Mouse (Mus musculus) intestine, embryonic 15.5 days (tissue): ENCODE data around the gene Smc6. TPM values are rescaled to one million over a fixed set of nuclear protein-coding genes. Genes with fewer than 3 reads are reported as not detected.

ENCODE experiments used
- ATAC-seq: fragments of 200-750 bp; cut with Nextera tagmentation; 2 replicates; pipeline ENCODE4 v1.8.0; 2017; ENCODE audit warnings: moderate TSS enrichment, moderate library complexity
- H3K27ac ChIP-seq: fragments of 300-500 bp; sonication (generic); 2 replicates; pipeline ENCODE4 v1.5.1; 2015; ENCODE audit warnings: mild to moderate bottlenecking, inconsistent platforms
- H3K27me3 ChIP-seq: fragments of 300-500 bp; sonication (generic); replicated peaks from 2 replicates; pipeline ENCODE4 v1.6.1; 2015; ENCODE audit warnings: inconsistent platforms
- H3K36me3 ChIP-seq: fragments of 300-500 bp; sonication (generic); 2 replicates; pipeline ENCODE4 v1.6.1; 2015; ENCODE audit warnings: inconsistent platforms
- H3K4me1 ChIP-seq: fragments of 300-500 bp; sonication (generic); replicated peaks from 2 replicates; pipeline ENCODE4 v1.6.1; 2015; ENCODE audit warnings: inconsistent platforms
- H3K4me2 ChIP-seq: fragments of 300-500 bp; sonication (generic); replicated peaks from 2 replicates; pipeline ENCODE4 v1.6.1; 2015; ENCODE audit warnings: mild to moderate bottlenecking, inconsistent platforms
- H3K4me3 ChIP-seq: fragments of 300-500 bp; sonication (generic); replicated peaks from 2 replicates; pipeline ENCODE4 v1.5.1; 2015; ENCODE audit warnings: inconsistent platforms
- H3K9ac ChIP-seq: fragments of 300-500 bp; sonication (generic); 2 replicates; pipeline ENCODE4 v1.6.1; 2015; ENCODE audit warnings: inconsistent platforms
- H3K9me3 ChIP-seq: fragments of 300-500 bp; sonication (generic); 2 replicates; pipeline ENCODE4 v1.6.1; 2016; ENCODE audit warnings: inconsistent platforms
- WGBS: fragments of 180-500 bp; shearing (Covaris S2); methylation state at CpG from one replicate; pipeline ENCODE4 v1.1.7; 2015; 5-methylcytosine and 5-hydroxymethylcytosine counted together
- polyA plus RNA-seq: library from polyadenylated mRNA; unstranded; fragments of >200 nt; fragmentation: Nextera tagmentation; extraction: Ambion mirVana; gene quantifications from 2 replicates; pipeline ENCODE4 v1.2.1, GENCODE M21; 2015

The Smc6 gene
- polyA plus RNA-seq, 1 experiment from 2014 or later, result 134 TPM

- H3K36me3 ChIP-seq, result peaks cover 22% of the 10 kb centered on the region
- H3K27ac ChIP-seq, result no peak overlapping the region
Observed at GRCm38 (mm10) chr12:11306753-11307645, 41.3 kb downstream of the Smc6 start.

DNA sequence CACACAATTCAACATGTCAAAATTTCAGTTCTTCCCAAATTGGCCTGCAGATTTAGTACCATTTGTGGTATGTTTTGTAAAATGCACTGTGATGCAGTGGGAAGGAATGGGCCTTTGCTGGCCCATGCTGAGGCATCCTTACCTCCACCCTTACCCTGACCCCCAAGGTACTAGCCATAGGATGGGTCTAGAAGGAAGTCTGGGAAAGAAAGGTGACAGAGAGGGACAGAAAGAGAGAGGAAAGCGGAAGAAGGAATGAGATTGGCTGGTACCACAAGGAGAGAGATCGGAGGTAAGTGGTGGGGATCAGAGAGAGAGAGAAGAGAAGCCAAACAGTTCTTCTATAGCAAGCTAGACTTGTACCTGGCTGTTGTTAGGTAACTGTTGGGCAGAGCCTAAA, 45.4 kb downstream of the Smc6 start:
- H3K4me2 ChIP-seq, result no peak overlapping the region
- H3K27me3 ChIP-seq, result no peaks in the 10 kb centered on the region
- H3K4me1 ChIP-seq, result no peaks in the 10 kb centered on the region
- H3K9ac ChIP-seq, result no peak overlapping the region
- H3K4me3 ChIP-seq, result no peak overlapping the region
- WGBS, result 98% methylated on average over 2 of the region's 2 CpGs
- H3K9me3 ChIP-seq, result no peaks in the 10 kb centered on the region
- H3K36me3 ChIP-seq, result peaks cover 8% of the 10 kb centered on the region; the same call in 1 of the 2 replicates
- ATAC-seq, result no peak
- no peak overlapping the region for H3K27ac ChIP-seq

More at GRCm38 (mm10) chr12:11306753-11307645, 41.3 kb downstream of the Smc6 start:
- whole genome bisulfite sequencing, result 91% methylated on average over 8 of the region's 8 CpGs
- Histone ChIP-seq H3K4me1 (no peaks in the 10 kb centered on the region), H3K27me3 (no peaks in the 10 kb centered on the region), H3K9ac (no peak overlapping the region), H3K4me3 (no peak overlapping the region), H3K4me2 (no peak overlapping the region), H3K9me3 (no peaks in the 10 kb centered on the region)
- no peak for ATAC-seq

DNA sequence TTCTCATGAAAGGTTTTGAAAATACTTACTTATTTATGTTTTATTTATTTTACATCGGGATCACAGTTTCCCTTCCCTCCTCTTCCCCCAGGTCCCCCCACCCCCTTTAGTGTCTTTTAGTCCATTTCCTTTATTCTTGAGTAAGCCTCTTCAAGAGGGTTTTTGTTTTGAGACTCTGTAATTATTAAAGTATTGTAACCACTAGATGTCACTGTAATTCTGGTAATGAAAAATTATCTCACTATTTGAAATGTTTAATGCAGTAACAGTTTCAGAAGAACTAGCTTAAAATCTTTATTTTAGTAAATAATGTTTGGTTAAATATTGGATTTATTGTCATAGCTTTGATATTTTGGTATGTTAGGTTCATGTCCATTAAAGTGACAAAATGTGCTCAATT, 48.2 kb downstream of the Smc6 start:
- Histone ChIP-seq H3K4me3 (no peak overlapping the region), H3K27ac (no peak overlapping the region), H3K36me3 (0 out of 2 replicates have a peak, but pooled peaks cover 3% of the 10 kb centered on the region), H3K4me1 (no peaks in the 10 kb centered on the region), H3K4me2 (no peak overlapping the region), H3K9ac (no peak overlapping the region), H3K27me3 (no peaks in the 10 kb centered on the region), H3K9me3 (no peaks in the 10 kb centered on the region)
- 60% methylated on average over 1 of the region's 1 CpGs for WGBS
- no peak for ATAC-seq

- Histone ChIP-seq H3K27me3 (no peaks in the 10 kb centered on the region), H3K36me3 (0 out of 2 replicates have a peak, but pooled peaks cover 3% of the 10 kb centered on the region), H3K4me2 (no peak overlapping the region), H3K9me3 (no peaks in the 10 kb centered on the region), H3K27ac (no peak overlapping the region), H3K9ac (no peak overlapping the region), H3K4me1 (no peaks in the 10 kb centered on the region), H3K4me3 (no peak overlapping the region)
- WGBS, result 47% methylated on average over 6 of the region's 6 CpGs
- ATAC-seq, result no peak
Observed at GRCm38 (mm10) chr12:11317671-11318070, 52.0 kb downstream of the Smc6 start.

DNA sequence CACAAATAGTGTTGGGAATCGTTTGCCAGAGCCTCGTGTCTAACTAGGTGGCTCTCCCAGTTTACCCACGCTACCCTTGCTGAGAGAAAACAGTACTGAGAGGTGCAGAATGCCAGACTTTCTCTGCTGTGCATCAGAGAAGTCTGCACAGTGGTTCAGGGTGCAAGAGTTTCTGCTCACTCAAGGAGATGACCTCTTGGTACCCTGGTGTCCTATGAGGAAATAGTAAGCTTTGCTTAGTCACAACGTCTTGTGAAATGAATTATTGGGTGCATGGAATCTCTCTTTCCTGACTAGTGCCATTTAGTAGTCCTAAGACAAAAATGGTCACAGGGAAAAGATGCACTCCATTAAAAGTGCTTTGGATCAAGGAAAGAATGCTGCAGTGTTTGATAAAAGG, 58.8 kb downstream of the Smc6 start:
- Histone ChIP-seq H3K9me3 (no peaks in the 10 kb centered on the region), H3K27me3 (no peaks in the 10 kb centered on the region), H3K27ac (no peak overlapping the region), H3K36me3 (no peaks in the 10 kb centered on the region), H3K4me1 (no peaks in the 10 kb centered on the region), H3K4me2 (no peak overlapping the region), H3K9ac (no peak overlapping the region), H3K4me3 (no peak overlapping the region)
- ATAC-seq, result no peak
- WGBS, result 39% methylated on average over 4 of the region's 4 CpGs

DNA sequence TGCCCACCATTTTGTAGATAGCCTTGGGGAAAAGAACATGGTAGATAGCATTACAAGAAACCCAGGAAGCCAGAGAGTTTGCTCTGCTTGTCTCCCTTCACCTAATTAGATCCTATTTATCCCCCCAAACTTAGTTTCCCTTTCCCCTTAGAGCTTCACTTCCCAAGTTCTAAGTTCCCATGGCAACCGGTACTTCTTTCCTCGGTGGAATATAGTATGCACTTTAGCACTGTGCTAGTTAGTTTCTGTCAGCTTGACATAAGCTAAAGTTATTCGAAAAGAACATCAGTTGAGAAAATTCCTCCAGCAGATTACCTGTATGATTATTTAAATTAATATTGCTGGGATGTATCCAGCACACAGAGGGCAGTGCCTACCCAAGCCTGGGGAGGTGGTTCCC, 60.8 kb downstream of the Smc6 start:
- no peaks in the 10 kb centered on the region for H3K4me1 ChIP-seq
- H3K4me2 ChIP-seq, result no peak overlapping the region
- no peak overlapping the region for H3K4me3 ChIP-seq
- no peaks in the 10 kb centered on the region for H3K27me3 ChIP-seq
- WGBS, result 82% methylated on average over 3 of the region's 3 CpGs
- H3K9ac ChIP-seq, result no peak overlapping the region
- no peaks in the 10 kb centered on the region for H3K9me3 ChIP-seq
- H3K27ac ChIP-seq, result no peak overlapping the region
- H3K36me3 ChIP-seq, result no peaks in the 10 kb centered on the region
- no peak for ATAC-seq

DNA sequence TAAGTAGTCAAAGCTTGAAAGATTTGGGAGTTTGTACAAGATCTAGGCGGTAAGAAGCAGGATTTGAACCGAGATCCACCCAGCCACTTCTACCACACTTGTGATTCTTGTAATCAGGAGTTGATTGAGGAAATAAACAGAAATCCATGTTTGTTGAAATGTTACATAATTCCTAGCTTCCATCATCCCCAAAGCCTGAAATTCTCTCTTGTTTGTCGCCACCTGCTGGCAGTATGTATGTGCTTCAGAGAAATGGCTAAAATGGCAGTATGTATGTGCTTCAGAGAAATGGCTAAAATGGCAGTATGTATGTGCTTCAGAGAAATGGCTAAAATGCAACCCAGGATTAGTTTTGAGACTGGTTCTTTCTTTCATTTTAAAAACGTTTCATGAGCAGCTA, 71.2 kb downstream of the Smc6 start:
- no peak for ATAC-seq
- WGBS, result 40% methylated on average over 4 of the region's 4 CpGs

DNA sequence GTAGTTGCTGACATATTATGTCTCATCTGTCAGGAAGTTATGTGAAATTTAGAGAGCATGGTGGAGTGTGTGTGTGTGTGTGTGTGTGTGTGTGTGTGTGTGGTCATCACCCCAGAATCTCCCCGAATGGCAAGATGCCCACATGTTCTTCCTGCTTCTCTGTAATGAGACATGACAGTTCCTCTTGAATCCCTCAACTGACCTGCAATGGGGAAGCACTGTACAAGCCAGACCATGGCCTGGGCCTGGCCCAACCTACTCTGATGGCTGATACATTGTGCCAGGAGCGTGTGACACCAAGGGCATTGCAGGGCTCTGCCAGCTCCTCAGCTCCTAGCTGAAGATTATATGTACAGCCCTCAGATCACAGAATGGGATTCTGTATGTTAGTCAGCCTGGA, 72.6 kb downstream of the Smc6 start:
- H3K36me3 ChIP-seq, result no peaks in the 10 kb centered on the region
- H3K4me1 ChIP-seq, result no peaks in the 10 kb centered on the region
- no peaks in the 10 kb centered on the region for H3K9me3 ChIP-seq
- ATAC-seq, result no peak
- no peak overlapping the region for H3K4me2 ChIP-seq
- H3K9ac ChIP-seq, result no peak overlapping the region
- 92% methylated on average over 2 of the region's 2 CpGs for WGBS
- no peak overlapping the region for H3K4me3 ChIP-seq
- no peaks in the 10 kb centered on the region for H3K27me3 ChIP-seq
- H3K27ac ChIP-seq, result no peak overlapping the region

More for the DNA sequence above, 71.2 kb downstream of the Smc6 start:
- Histone ChIP-seq H3K36me3 (no peaks in the 10 kb centered on the region), H3K9me3 (no peaks in the 10 kb centered on the region), H3K4me2 (no peak overlapping the region), H3K9ac (no peak overlapping the region), H3K4me1 (no peaks in the 10 kb centered on the region), H3K27ac (no peak overlapping the region), H3K27me3 (no peaks in the 10 kb centered on the region), H3K4me3 (no peak overlapping the region)

- H3K9me3 ChIP-seq, result no peaks in the 10 kb centered on the region
- WGBS, result 64% methylated on average over 6 of the region's 6 CpGs
- H3K4me3 ChIP-seq, result no peak overlapping the region
- no peaks in the 10 kb centered on the region for H3K4me1 ChIP-seq
- ATAC-seq, result no peak
- no peak overlapping the region for H3K4me2 ChIP-seq
- H3K9ac ChIP-seq, result no peak overlapping the region
- H3K36me3 ChIP-seq, result no peaks in the 10 kb centered on the region
- H3K27ac ChIP-seq, result no peak overlapping the region
- H3K27me3 ChIP-seq, result no peaks in the 10 kb centered on the region
Observed at GRCm38 (mm10) chr12:11342020-11342600, 76.4 kb downstream of the Smc6 start.

DNA sequence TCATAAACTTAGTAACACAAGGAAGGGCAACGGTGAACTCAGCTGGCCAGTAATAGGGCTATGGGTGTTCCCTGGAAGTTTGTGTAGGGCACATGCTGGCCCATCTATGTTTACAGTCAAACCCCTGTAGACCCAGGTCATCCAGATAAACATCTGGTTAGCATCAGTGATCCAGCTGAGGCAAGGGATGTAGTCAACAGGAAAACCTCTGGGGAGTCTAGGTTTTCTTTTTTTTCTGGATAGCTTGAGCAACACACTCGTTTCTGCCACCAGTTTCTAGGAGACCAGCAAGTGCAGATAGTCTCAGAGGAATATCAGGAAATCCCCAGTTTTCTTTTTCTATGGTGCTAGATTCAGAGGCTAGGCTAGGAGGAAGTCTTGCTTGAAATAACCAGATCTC, 80.3 kb downstream of the Smc6 start:
- ATAC-seq, result no peak
- WGBS, result 56% methylated on average over 2 of the region's 2 CpGs

DNA sequence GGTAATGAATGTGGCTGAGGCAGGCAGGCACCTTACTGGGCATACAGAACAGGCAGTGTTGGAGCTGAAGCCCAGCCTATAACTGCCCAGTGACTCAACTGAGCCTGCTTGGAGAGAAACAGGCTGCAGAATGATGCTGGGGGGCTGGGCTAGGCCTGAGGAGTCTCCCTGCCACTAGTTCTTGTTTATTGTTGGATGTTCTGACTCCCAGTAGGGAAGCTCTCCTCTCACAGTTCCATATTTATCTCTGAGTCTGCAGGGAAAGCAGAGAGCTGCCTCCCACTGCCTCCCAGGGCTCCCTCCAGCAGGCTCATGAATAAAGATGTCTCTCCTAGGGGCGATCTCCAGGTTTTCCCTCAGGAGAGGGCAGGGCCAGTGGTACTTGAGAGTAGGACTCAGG, 82.7 kb downstream of the Smc6 start:
- no peak overlapping the region for H3K27ac ChIP-seq
- no peak for ATAC-seq
- 14% methylated on average over 1 of the region's 1 CpGs for WGBS
- H3K36me3 ChIP-seq, result no peaks in the 10 kb centered on the region
- H3K9ac ChIP-seq, result no peak overlapping the region
- no peaks in the 10 kb centered on the region for H3K27me3 ChIP-seq
- H3K4me3 ChIP-seq, result no peak overlapping the region
- H3K9me3 ChIP-seq, result no peaks in the 10 kb centered on the region
- no peak overlapping the region for H3K4me2 ChIP-seq
- no peaks in the 10 kb centered on the region for H3K4me1 ChIP-seq

More for the DNA sequence above, 80.3 kb downstream of the Smc6 start:
- Histone ChIP-seq H3K4me3 (no peak overlapping the region), H3K27me3 (no peaks in the 10 kb centered on the region), H3K27ac (no peak overlapping the region), H3K4me1 (no peaks in the 10 kb centered on the region), H3K9me3 (no peaks in the 10 kb centered on the region), H3K9ac (no peak overlapping the region), H3K36me3 (no peaks in the 10 kb centered on the region), H3K4me2 (no peak overlapping the region)

- no peak for ATAC-seq
- 50% methylated on average over 5 of the region's 5 CpGs for WGBS
- H3K27me3 ChIP-seq, result no peaks in the 10 kb centered on the region
Observed at GRCm38 (mm10) chr12:11349870-11350269, 84.2 kb downstream of the Smc6 start.

GRCm38 (mm10) chr12:11350895-11351294, 85.2 kb downstream of the Smc6 start:
- Histone ChIP-seq H3K4me2 (no peak overlapping the region), H3K27me3 (no peaks in the 10 kb centered on the region), H3K4me1 (no peaks in the 10 kb centered on the region), H3K36me3 (no peaks in the 10 kb centered on the region), H3K27ac (no peak overlapping the region), H3K4me3 (no peak overlapping the region), H3K9me3 (no peaks in the 10 kb centered on the region), H3K9ac (no peak overlapping the region)
- WGBS, result 34% methylated on average over 5 of the region's 5 CpGs
- peak; percentile 23; the same call in 1 of the 2 replicates for ATAC-seq

More at GRCm38 (mm10) chr12:11349870-11350269, 84.2 kb downstream of the Smc6 start:
- H3K4me2 ChIP-seq, result no peak overlapping the region
- no peaks in the 10 kb centered on the region for H3K4me1 ChIP-seq
- no peaks in the 10 kb centered on the region for H3K9me3 ChIP-seq
- no peaks in the 10 kb centered on the region for H3K36me3 ChIP-seq
- H3K27ac ChIP-seq, result no peak overlapping the region
- H3K9ac ChIP-seq, result no peak overlapping the region
- no peak overlapping the region for H3K4me3 ChIP-seq
